Mouse (Mus musculus): ENCODE results near the gene Rusc2.

Rusc2 gene

GRCm38 (mm10) chr4:43381408-43382154 is at the start of gene Rusc2:
Rusc2 (plus strand) TSS chr4:43381979.
- DNase-seq (ENCODE audit: low read depth, low spot score), result peak; percentile 72

GRCm38 (mm10) chr4:43334771-43335170 is 47.0 kb upstream of the Rusc2 start:
- DNase-seq (ENCODE audit: low read depth, low spot score), result no peak

GRCm38 (mm10) chr4:43336176-43336575 is 45.6 kb upstream of the Rusc2 start:
- DNase-seq (ENCODE audit: low read depth, low spot score), result no peak

- DNase-seq (ENCODE audit: low read depth, low spot score), result no peak
These were observed 41.5 kb upstream of the Rusc2 start for GRCm38 (mm10) chr4:43340096-43340804.

GRCm38 (mm10) chr4:43341276-43341891 is 40.4 kb upstream of the Rusc2 start:
- DNase-seq (ENCODE audit: low read depth, low spot score), result no peak

- no peak for DNase-seq (ENCODE audit: low read depth, low spot score)
These were observed 39.3 kb upstream of the Rusc2 start for GRCm38 (mm10) chr4:43342443-43342842.

GRCm38 (mm10) chr4:43344932-43345331 is 36.8 kb upstream of the Rusc2 start:
- no peak for DNase-seq (ENCODE audit: low read depth, low spot score)

GRCm38 (mm10) chr4:43349206-43349605 is 32.6 kb upstream of the Rusc2 start:
- DNase-seq (ENCODE audit: low read depth, low spot score), result peak; percentile 20

- peak; percentile 59 for DNase-seq (ENCODE audit: low read depth, low spot score)
These were observed 31.7 kb upstream of the Rusc2 start for GRCm38 (mm10) chr4:43350038-43350560.

- DNase-seq (ENCODE audit: low read depth, low spot score), result no peak
These were observed 28.1 kb upstream of the Rusc2 start for GRCm38 (mm10) chr4:43353662-43354061.

- no peak for DNase-seq (ENCODE audit: low read depth, low spot score)
These were observed 16.7 kb upstream of the Rusc2 start for GRCm38 (mm10) chr4:43364914-43365560.

- no peak for DNase-seq (ENCODE audit: low read depth, low spot score)
These were observed 14.5 kb upstream of the Rusc2 start for GRCm38 (mm10) chr4:43367295-43367694.

GRCm38 (mm10) chr4:43367787-43368186 is 14.0 kb upstream of the Rusc2 start:
- DNase-seq (ENCODE audit: low read depth, low spot score), result no peak

- peak; percentile 78 for DNase-seq (ENCODE audit: low read depth, low spot score)
These were observed 10.4 kb upstream of the Rusc2 start for GRCm38 (mm10) chr4:43371406-43371805.

- DNase-seq (ENCODE audit: low read depth, low spot score), result peak; percentile 29
These were observed 9.6 kb upstream of the Rusc2 start for GRCm38 (mm10) chr4:43372155-43372554.

- DNase-seq (ENCODE audit: low read depth, low spot score), result no peak
These were observed 7.5 kb upstream of the Rusc2 start for GRCm38 (mm10) chr4:43374266-43374665.

- DNase-seq (ENCODE audit: low read depth, low spot score), result no peak
These were observed 2.2 kb upstream of the Rusc2 start for GRCm38 (mm10) chr4:43379601-43380000.

GRCm38 (mm10) chr4:43380951-43381350 is 828 bp upstream of the Rusc2 start:
- no peak for DNase-seq (ENCODE audit: low read depth, low spot score)

GRCm38 (mm10) chr4:43382155-43383020 is 609 bp downstream of the Rusc2 start:
- peak; percentile 22 for DNase-seq (ENCODE audit: low read depth, low spot score)

- peak; percentile 74 for DNase-seq (ENCODE audit: low read depth, low spot score)
These were observed 1.7 kb downstream of the Rusc2 start for GRCm38 (mm10) chr4:43383246-43384082.

All from 3T3-L1 (cell line).